Mouse (Mus musculus) testis, adult 2 months (tissue): ENCODE results near the gene Ehf.

ENCODE experiments used
- CTCF ChIP-seq: fragments of 200-500 bp; IDR thresholded peaks from 2 replicates; pipeline ENCODE4 v1.5.1; 2012; ENCODE audit warnings: low read depth, mild to moderate bottlenecking, inconsistent platforms, low read length, moderate library complexity; ENCODE audit not compliant: control insufficient read depth, insufficient read depth, insufficient replicate concordance
- POLR2A ChIP-seq: fragments of 200-500 bp; IDR thresholded peaks from 2 replicates; pipeline ENCODE4 v1.6.1; 2012; ENCODE audit warnings: low read depth, mild to moderate bottlenecking, inconsistent platforms, low read length, moderate library complexity; ENCODE audit not compliant: control insufficient read depth

GRCm38 (mm10) chr2:103346751-103347289 is 43.7 kb upstream of the Ehf start:
- no peak for TF ChIP-seq CTCF
- no peak for TF ChIP-seq POLR2A
